Mouse (Mus musculus): ENCODE results near the gene Tbc1d22a.

- TF ChIP-seq CTCF (IDR thresholded peaks at IDR 0.05; ENCODE audit: extremely low read depth, insufficient read depth, insufficient read length, insufficient replicate concordance) (no peak), POLR2A (IDR thresholded peaks at IDR 0.05; ENCODE audit: low read depth, low read length) (no peak)
Measured at GRCm38 (mm10) chr15:86257916-86258685, 43.8 kb downstream of the Tbc1d22a start.

All from spleen, adult 2 months (tissue).